ENCODE assay signal across 8 mouse cellular contexts in the genomic region with DNA sequence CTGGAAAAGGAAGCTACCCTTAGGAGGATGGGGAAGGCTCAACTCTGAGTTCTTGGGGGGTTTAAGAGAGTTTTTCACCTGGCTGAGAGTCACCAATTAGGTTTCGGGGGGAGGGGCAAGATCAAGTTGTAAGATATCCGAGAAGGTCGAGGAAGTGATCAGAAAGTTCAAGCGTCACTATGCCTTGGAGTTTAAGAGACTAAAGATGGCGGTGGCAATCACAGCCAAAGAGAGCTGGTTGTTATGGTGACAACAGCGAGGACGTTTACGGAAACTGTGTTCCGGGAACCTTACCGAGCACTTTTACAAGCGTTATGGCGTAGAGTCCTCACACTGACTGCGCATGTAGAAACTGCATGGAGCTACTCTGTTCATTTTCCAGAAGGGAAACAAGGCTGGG. TPM values are rescaled to one million over a fixed set of nuclear protein-coding genes. Genes with fewer than 3 reads are reported as not detected.
A peak's percentile ranks its signal among the peaks of the same experiment; 100 is the strongest.
DNase-seq lines count a peak whose midpoint lies in the region; ATAC-seq lines count a peak whose summit lies in the region.

No protein-coding gene starts in this region.

- no peaks in the 10 kb centered on the region for H3K36me3 ChIP-seq in neural tube, embryonic 11.5 days (ENCODE audit: control insufficient read depth, insufficient read depth, low read length)
- H3K36me3 ChIP-seq in embryonic facial prominence, embryonic 14.5 days (ENCODE audit: control insufficient read depth, insufficient read depth, low read length): no peaks in the 10 kb centered on the region
- no peaks in the 10 kb centered on the region for H3K36me3 ChIP-seq in hindbrain, embryonic 16.5 days (ENCODE audit: control insufficient read depth, insufficient read depth, low read length)
- no peaks in the 10 kb centered on the region for H3K36me3 ChIP-seq in limb, embryonic 11.5 days (ENCODE audit: control insufficient read depth, insufficient read depth, low read length)
- H3K36me3 ChIP-seq in neural tube, embryonic 14.5 days (ENCODE audit: control insufficient read depth, insufficient read depth, low read length): no peaks in the 10 kb centered on the region

- peaks cover 13% of the 10 kb centered on the region for H3K4me1 ChIP-seq in neural tube, embryonic 11.5 days (ENCODE audit: control insufficient read depth, insufficient read depth, low read length)
- H3K4me1 ChIP-seq in embryonic facial prominence, embryonic 14.5 days (ENCODE audit: control insufficient read depth, insufficient read depth, low read length): peaks cover 20% of the 10 kb centered on the region
- peaks cover 29% of the 10 kb centered on the region for H3K4me1 ChIP-seq in hindbrain, embryonic 16.5 days (ENCODE audit: control insufficient read depth, insufficient read depth, low read depth, low read length)
- peaks cover 26% of the 10 kb centered on the region for H3K4me1 ChIP-seq in limb, embryonic 11.5 days (ENCODE audit: control insufficient read depth, insufficient read depth, low read length)
- H3K4me1 ChIP-seq in neural tube, embryonic 14.5 days (ENCODE audit: control insufficient read depth, insufficient read depth, low read length): peaks cover 22% of the 10 kb centered on the region

- H3K4me3 ChIP-seq in neural tube, embryonic 11.5 days (ENCODE audit: low read depth, low read length): 0 out of 2 replicates have a peak overlapping the region, but pooled peaks have one; percentile 16
- peak overlapping the region; percentile 14 for H3K4me3 ChIP-seq in embryonic facial prominence, embryonic 14.5 days (ENCODE audit: low read depth, low read length)
- peak overlapping the region; percentile 15 for H3K4me3 ChIP-seq in hindbrain, embryonic 16.5 days (ENCODE audit: low read length)
- peak overlapping the region; percentile 12; the same call in 1 of the 2 replicates for H3K4me3 ChIP-seq in limb, embryonic 11.5 days (ENCODE audit: low read depth, low read length)
- 0 out of 2 replicates have a peak overlapping the region, but pooled peaks have one; percentile 3 for H3K4me3 ChIP-seq in neural tube, embryonic 14.5 days (ENCODE audit: low read depth, low read length)

- WGBS in neural tube, embryonic 11.5 days: 16% methylated on average over 13 of the region's 13 CpGs
- 12% methylated on average over 13 of the region's 13 CpGs for WGBS in embryonic facial prominence, embryonic 14.5 days
- 14% methylated on average over 13 of the region's 13 CpGs for WGBS in hindbrain, embryonic 16.5 days
- WGBS in limb, embryonic 11.5 days: 12% methylated on average over 13 of the region's 13 CpGs
- 12% methylated on average over 13 of the region's 13 CpGs for WGBS in neural tube, embryonic 14.5 days

- H3K27me3 ChIP-seq in neural tube, embryonic 11.5 days (ENCODE audit: control insufficient read depth, insufficient read depth, low read length): no peaks in the 10 kb centered on the region
- H3K27me3 ChIP-seq in embryonic facial prominence, embryonic 14.5 days (replicated peaks; ENCODE audit: control insufficient read depth, insufficient read depth, low read length): no peaks in the 10 kb centered on the region
- no peaks in the 10 kb centered on the region for H3K27me3 ChIP-seq in hindbrain, embryonic 16.5 days (replicated peaks; ENCODE audit: control insufficient read depth, insufficient read depth, low read length)
- H3K27me3 ChIP-seq in limb, embryonic 11.5 days (ENCODE audit: control insufficient read depth, insufficient read depth, low read length): no peaks in the 10 kb centered on the region
- H3K27me3 ChIP-seq in neural tube, embryonic 14.5 days (ENCODE audit: control insufficient read depth, insufficient read depth, low read length): no peaks in the 10 kb centered on the region

- H3K9ac ChIP-seq in neural tube, embryonic 11.5 days (ENCODE audit: low read length): peak overlapping the region; percentile 32; the same call in 1 of the 2 replicates
- H3K9ac ChIP-seq in embryonic facial prominence, embryonic 14.5 days (ENCODE audit: low read depth, low read length): 0 out of 2 replicates have a peak overlapping the region, but pooled peaks have one; percentile 28
- H3K9ac ChIP-seq in hindbrain, embryonic 16.5 days (ENCODE audit: low read depth, low read length): peak overlapping the region; percentile 9; the same call in 1 of the 2 replicates
- peak overlapping the region; percentile 43 for H3K9ac ChIP-seq in limb, embryonic 11.5 days (ENCODE audit: low read length)
- H3K9ac ChIP-seq in neural tube, embryonic 14.5 days (replicated peaks; ENCODE audit: low read depth, low read length): peak overlapping the region; percentile 41

- H3K4me2 ChIP-seq in neural tube, embryonic 11.5 days (ENCODE audit: low read depth): peak overlapping the region; percentile 40
- peak overlapping the region; percentile 47 for H3K4me2 ChIP-seq in embryonic facial prominence, embryonic 14.5 days (ENCODE audit: low read depth, low read length)
- H3K4me2 ChIP-seq in hindbrain, embryonic 16.5 days (ENCODE audit: low read length): peak overlapping the region; percentile 54
- H3K4me2 ChIP-seq in limb, embryonic 11.5 days (ENCODE audit: low read depth, severe bottlenecking): peak overlapping the region; percentile 56
- peak overlapping the region; percentile 48 for H3K4me2 ChIP-seq in neural tube, embryonic 14.5 days (ENCODE audit: low read depth, low read length)

- no peaks in the 10 kb centered on the region for H3K9me3 ChIP-seq in neural tube, embryonic 11.5 days (ENCODE audit: control insufficient read depth, low read length)
- no peaks in the 10 kb centered on the region for H3K9me3 ChIP-seq in embryonic facial prominence, embryonic 14.5 days (ENCODE audit: control insufficient read depth, low read length)
- H3K9me3 ChIP-seq in hindbrain, embryonic 16.5 days (ENCODE audit: control insufficient read depth, low read length): no peaks in the 10 kb centered on the region
- H3K9me3 ChIP-seq in limb, embryonic 11.5 days (ENCODE audit: control insufficient read depth, low read length): no peaks in the 10 kb centered on the region; the same call in 1 of the 2 replicates
- H3K9me3 ChIP-seq in neural tube, embryonic 14.5 days (ENCODE audit: control insufficient read depth, low read length): no peaks in the 10 kb centered on the region

- peak overlapping the region; percentile 35; the same call in 1 of the 2 replicates for H3K27ac ChIP-seq in neural tube, embryonic 11.5 days (ENCODE audit: low read depth, low read length)
- peak overlapping the region; percentile 82 for H3K27ac ChIP-seq in embryonic facial prominence, embryonic 14.5 days (replicated peaks; ENCODE audit: low read depth, low read length)
- peak overlapping the region; percentile 84 for H3K27ac ChIP-seq in hindbrain, embryonic 16.5 days (ENCODE audit: low read depth, low read length)
- peak overlapping the region; percentile 84 for H3K27ac ChIP-seq in limb, embryonic 11.5 days (replicated peaks; ENCODE audit: low read depth, low read length)
- H3K27ac ChIP-seq in neural tube, embryonic 14.5 days (ENCODE audit: low read depth, low read length): peak overlapping the region; percentile 90

- 0 out of 2 replicates have a peak, but pooled peaks have one; percentile 24 for ATAC-seq in neural tube, embryonic 11.5 days (ENCODE audit: insufficient read depth, low FRiP score, low TSS enrichment)
- 0 out of 2 replicates have a peak, but pooled peaks have one; percentile 6 for ATAC-seq in embryonic facial prominence, embryonic 14.5 days (ENCODE audit: low read depth)
- peak; percentile 29; the same call in 1 of the 2 replicates for ATAC-seq in hindbrain, embryonic 16.5 days
- ATAC-seq in limb, embryonic 11.5 days (ENCODE audit: insufficient number of reproducible peaks, low FRiP score, low TSS enrichment, low read depth): peak; percentile 8; the same call in 1 of the 2 replicates
- ATAC-seq in neural tube, embryonic 14.5 days (ENCODE audit: low read depth): peak; percentile 65

- peak; percentile 26 for DNase-seq in neural tube, embryonic 11.5 days (ENCODE audit: low spot score)
- DNase-seq in neural tube, embryonic 10.5 days (ENCODE audit: extremely low spot score, low spot score): no peak
- peak; percentile 55 for DNase-seq in embryonic facial prominence, embryonic 14.5 days (ENCODE audit: low spot score)
- DNase-seq in limb, embryonic 11.5 days (ENCODE audit: low spot score): no peak
- no peak for DNase-seq in urinary bladder, postnatal 36 days (ENCODE audit: low spot score in 2 of 2)
- no peak for DNase-seq in spleen, postnatal 14 days (ENCODE audit: low spot score in 2 of 2)

RNA-seq across cellular contexts. Expression of gene Tnrc6a, which starts 39.0 kb away (rescaled TPM):
- polyA plus RNA-seq in neural tube, embryonic 11.5 days (2014; fragmentation: Nextera tagmentation; extraction: Ambion mirVana): 46.2 and 57.3 TPM in 2 replicates
- polyA plus RNA-seq in embryonic facial prominence, embryonic 14.5 days (2014; fragmentation: Nextera tagmentation; extraction: Ambion mirVana): 35.6 and 38.2 TPM in 2 replicates
- polyA plus RNA-seq in hindbrain, embryonic 16.5 days (2015; fragmentation: Nextera tagmentation; extraction: Ambion mirVana): 37.3 and 38.8 TPM in 2 replicates
- 69.2 and 70.0 TPM in 2 replicates for polyA plus RNA-seq in limb, embryonic 11.5 days (2014; fragmentation: Nextera tagmentation; extraction: Ambion mirVana)
- polyA plus RNA-seq in neural tube, embryonic 14.5 days (2014; fragmentation: Nextera tagmentation; extraction: Ambion mirVana): 47.5 and 62.8 TPM in 2 replicates

Comparison
In these comparisons a context has a peak if more than half of its experiments do, and no peak if none do; other contexts are left out.
1. DNase-seq: peak in neural tube, embryonic 11.5 days (single experiment) and embryonic facial prominence, embryonic 14.5 days (single experiment); none in neural tube, embryonic 10.5 days (single experiment), limb, embryonic 11.5 days (single experiment), urinary bladder, postnatal 36 days (0 of 2) and spleen, postnatal 14 days (0 of 2).
2. ATAC-seq: peak in every context shown above with its lines; median percentile 65 in neural tube, embryonic 14.5 days; 29 in hindbrain, embryonic 16.5 days; 24 in neural tube, embryonic 11.5 days; 8 in limb, embryonic 11.5 days; 6 in embryonic facial prominence, embryonic 14.5 days.
3. H3K27ac ChIP-seq: peak in every context shown above with its lines; median percentile 90 in neural tube, embryonic 14.5 days; 84 in hindbrain, embryonic 16.5 days; 84 in limb, embryonic 11.5 days; 82 in embryonic facial prominence, embryonic 14.5 days; 35 in neural tube, embryonic 11.5 days.
4. Peak in every context shown above with its lines, with median percentiles within 50 percentile points of each other: H3K4me2 ChIP-seq, H3K4me3 ChIP-seq and H3K9ac ChIP-seq.